Mouse (Mus musculus): ENCODE measurements around the gene Saxo2. TPM values are rescaled to one million over a fixed set of nuclear protein-coding genes. Genes with fewer than 3 reads are reported as not detected.

Saxo2 gene
- polyA plus RNA-seq, 1 experiment from 2014 or later, result 7.0 TPM

Other genes starting within 250 kb of the Saxo2 start
- 23.2 and 24.0 TPM in 2 replicates for gene Efl1, start 86 bp upstream of the Saxo2 start, polyA plus RNA-seq (2014; fragmentation: Nextera tagmentation; extraction: Ambion mirVana)
- gene Mex3b, start 218.8 kb upstream of the Saxo2 start, polyA plus RNA-seq (2014; fragmentation: Nextera tagmentation; extraction: Ambion mirVana), result 39.7 and 41.6 TPM in 2 replicates

Data from embryonic facial prominence, embryonic 11.5 days (tissue).